Mouse (Mus musculus): ENCODE measurements around the gene Psmb2. TPM values are rescaled to one million over a fixed set of nuclear protein-coding genes. Genes with fewer than 3 reads are reported as not detected.
A peak's percentile ranks its signal among the peaks of the same experiment; 100 is the strongest.

Gene Psmb2
- polyA plus RNA-seq, 1 experiment from 2014 or later = 562 TPM

- Histone ChIP-seq H3K36me3 (replicated peaks; ENCODE audit: control insufficient read depth, insufficient read depth, low read depth, low read length) (no peaks in the 10 kb centered on the region; the same call in 1 of the 2 replicates), H3K9ac (replicated peaks; ENCODE audit: low read length) (no peak overlapping the region), H3K4me1 (ENCODE audit: control insufficient read depth, insufficient read depth, low read length) (no peaks in the 10 kb centered on the region), H3K4me3 (ENCODE audit: low read depth, low read length) (no peak overlapping the region), H3K27me3 (ENCODE audit: control insufficient read depth, insufficient read depth, low read length) (no peaks in the 10 kb centered on the region), H3K27ac (replicated peaks; ENCODE audit: low read depth, low read length) (no peak overlapping the region), H3K4me2 (ENCODE audit: low read depth, low read length) (no peak overlapping the region), H3K9me3 (replicated peaks; ENCODE audit: control insufficient read depth, low read length) (no peaks in the 10 kb centered on the region)
- ATAC-seq (replicated peaks; ENCODE audit: insufficient number of reproducible peaks, low FRiP score, low TSS enrichment, low read depth) = no peak
- DNase-seq (ENCODE audit: low spot score) = no peak
- WGBS = 97% methylated on average over 2 of the region's 2 CpGs
These were observed 12.0 kb downstream of the Psmb2 start for GRCm38 (mm10) chr4:126689457-126689856.

- Histone ChIP-seq H3K4me2 (ENCODE audit: low read depth, low read length) (no peak overlapping the region), H3K4me1 (ENCODE audit: control insufficient read depth, insufficient read depth, low read length) (no peaks in the 10 kb centered on the region), H3K9me3 (replicated peaks; ENCODE audit: control insufficient read depth, low read length) (no peaks in the 10 kb centered on the region), H3K36me3 (replicated peaks; ENCODE audit: control insufficient read depth, insufficient read depth, low read depth, low read length) (no peaks in the 10 kb centered on the region; the same call in 1 of the 2 replicates), H3K27me3 (ENCODE audit: control insufficient read depth, insufficient read depth, low read length) (no peaks in the 10 kb centered on the region), H3K4me3 (ENCODE audit: low read depth, low read length) (no peak overlapping the region), H3K9ac (replicated peaks; ENCODE audit: low read length) (no peak overlapping the region), H3K27ac (replicated peaks; ENCODE audit: low read depth, low read length) (no peak overlapping the region)
- DNase-seq (ENCODE audit: low spot score) (no peak), ATAC-seq (replicated peaks; ENCODE audit: insufficient number of reproducible peaks, low FRiP score, low TSS enrichment, low read depth) (no peak)
- WGBS = 89% methylated on average over 5 of the region's 5 CpGs
These were observed 15.6 kb downstream of the Psmb2 start for GRCm38 (mm10) chr4:126693021-126693420.

- ATAC-seq (replicated peaks; ENCODE audit: insufficient number of reproducible peaks, low FRiP score, low TSS enrichment, low read depth) (no peak), DNase-seq (ENCODE audit: low spot score) (no peak)
- Histone ChIP-seq H3K4me2 (ENCODE audit: low read depth, low read length) (no peak overlapping the region), H3K9ac (replicated peaks; ENCODE audit: low read length) (no peak overlapping the region), H3K27ac (replicated peaks; ENCODE audit: low read depth, low read length) (no peak overlapping the region), H3K4me1 (ENCODE audit: control insufficient read depth, insufficient read depth, low read length) (no peaks in the 10 kb centered on the region), H3K4me3 (ENCODE audit: low read depth, low read length) (no peak overlapping the region), H3K9me3 (replicated peaks; ENCODE audit: control insufficient read depth, low read length) (no peaks in the 10 kb centered on the region), H3K36me3 (replicated peaks; ENCODE audit: control insufficient read depth, insufficient read depth, low read depth, low read length) (no peaks in the 10 kb centered on the region; the same call in 1 of the 2 replicates), H3K27me3 (ENCODE audit: control insufficient read depth, insufficient read depth, low read length) (no peaks in the 10 kb centered on the region)
- 97% methylated on average over 4 of the region's 4 CpGs for WGBS
These were observed 19.5 kb downstream of the Psmb2 start for GRCm38 (mm10) chr4:126696908-126697307.

- H3K4me1 ChIP-seq (ENCODE audit: control insufficient read depth, insufficient read depth, low read length) = no peaks in the 10 kb centered on the region; the same call in 1 of the 2 replicates
- no peak overlapping the region for H3K4me2 ChIP-seq (ENCODE audit: low read depth, low read length)
- DNase-seq (ENCODE audit: low spot score) (peak; percentile 75), ATAC-seq (replicated peaks; ENCODE audit: insufficient number of reproducible peaks, low FRiP score, low TSS enrichment, low read depth) (peak; percentile 75)
- no peaks in the 10 kb centered on the region for H3K27me3 ChIP-seq (ENCODE audit: control insufficient read depth, insufficient read depth, low read length)
- peaks cover 4% of the 10 kb centered on the region for H3K36me3 ChIP-seq (replicated peaks; ENCODE audit: control insufficient read depth, insufficient read depth, low read depth, low read length)
- H3K9ac ChIP-seq (replicated peaks; ENCODE audit: low read length) = no peak overlapping the region
- H3K4me3 ChIP-seq (ENCODE audit: low read depth, low read length) = no peak overlapping the region
- no peak overlapping the region for H3K27ac ChIP-seq (replicated peaks; ENCODE audit: low read depth, low read length)
- WGBS = 43% methylated on average over 12 of the region's 12 CpGs
- H3K9me3 ChIP-seq (replicated peaks; ENCODE audit: control insufficient read depth, low read length) = no peaks in the 10 kb centered on the region
These were observed 29.4 kb downstream of the Psmb2 start for GRCm38 (mm10) chr4:126706630-126707438.

GRCm38 (mm10) chr4:126707439-126707826 lies 30.0 kb downstream of the Psmb2 start:
- H3K4me1 ChIP-seq (ENCODE audit: control insufficient read depth, insufficient read depth, low read length) = no peaks in the 10 kb centered on the region; the same call in 1 of the 2 replicates
- no peak overlapping the region for H3K9ac ChIP-seq (replicated peaks; ENCODE audit: low read length)
- peak; percentile 52 for ATAC-seq (replicated peaks; ENCODE audit: insufficient number of reproducible peaks, low FRiP score, low TSS enrichment, low read depth)
- H3K4me2 ChIP-seq (ENCODE audit: low read depth, low read length) = no peak overlapping the region
- DNase-seq (ENCODE audit: low spot score) = peak; percentile 6
- no peak overlapping the region for H3K4me3 ChIP-seq (ENCODE audit: low read depth, low read length)
- peaks cover 4% of the 10 kb centered on the region for H3K36me3 ChIP-seq (replicated peaks; ENCODE audit: control insufficient read depth, insufficient read depth, low read depth, low read length)
- no peak overlapping the region for H3K27ac ChIP-seq (replicated peaks; ENCODE audit: low read depth, low read length)
- H3K9me3 ChIP-seq (replicated peaks; ENCODE audit: control insufficient read depth, low read length) = no peaks in the 10 kb centered on the region
- H3K27me3 ChIP-seq (ENCODE audit: control insufficient read depth, insufficient read depth, low read length) = no peaks in the 10 kb centered on the region
- WGBS = 44% methylated on average over 5 of the region's 5 CpGs

GRCm38 (mm10) chr4:126732111-126732510 lies 54.7 kb downstream of the Psmb2 start:
- Histone ChIP-seq H3K9me3 (replicated peaks; ENCODE audit: control insufficient read depth, low read length) (no peaks in the 10 kb centered on the region), H3K4me1 (ENCODE audit: control insufficient read depth, insufficient read depth, low read length) (peaks cover 8% of the 10 kb centered on the region)
- WGBS = 2% methylated on average over 18 of the region's 18 CpGs

GRCm38 (mm10) chr4:126732531-126733380 lies 55.3 kb downstream of the Psmb2 start:
- DNase-seq (ENCODE audit: low spot score) = no peak
- 4% methylated on average over 26 of the region's 26 CpGs for WGBS

More at GRCm38 (mm10) chr4:126732111-126732510, 54.7 kb downstream of the Psmb2 start:
- no peak overlapping the region for H3K9ac ChIP-seq (replicated peaks; ENCODE audit: low read length)
- no peaks in the 10 kb centered on the region for H3K36me3 ChIP-seq (replicated peaks; ENCODE audit: control insufficient read depth, insufficient read depth, low read depth, low read length)
- H3K27me3 ChIP-seq (ENCODE audit: control insufficient read depth, insufficient read depth, low read length) = peaks cover 65% of the 10 kb centered on the region
- no peak overlapping the region for H3K4me3 ChIP-seq (ENCODE audit: low read depth, low read length)
- DNase-seq (ENCODE audit: low spot score) (no peak), ATAC-seq (replicated peaks; ENCODE audit: insufficient number of reproducible peaks, low FRiP score, low TSS enrichment, low read depth) (no peak)
- H3K27ac ChIP-seq (replicated peaks; ENCODE audit: low read depth, low read length) = no peak overlapping the region
- peak overlapping the region; percentile 13; the same call in 1 of the 2 replicates for H3K4me2 ChIP-seq (ENCODE audit: low read depth, low read length)

More at GRCm38 (mm10) chr4:126732531-126733380, 55.3 kb downstream of the Psmb2 start:
- H3K4me1 ChIP-seq (ENCODE audit: control insufficient read depth, insufficient read depth, low read length) = peaks cover 8% of the 10 kb centered on the region
- H3K4me3 ChIP-seq (ENCODE audit: low read depth, low read length) = no peak overlapping the region
- no peak overlapping the region for H3K4me2 ChIP-seq (ENCODE audit: low read depth, low read length)
- H3K36me3 ChIP-seq (replicated peaks; ENCODE audit: control insufficient read depth, insufficient read depth, low read depth, low read length) = no peaks in the 10 kb centered on the region
- H3K9ac ChIP-seq (replicated peaks; ENCODE audit: low read length) = no peak overlapping the region
- H3K9me3 ChIP-seq (replicated peaks; ENCODE audit: control insufficient read depth, low read length) = no peaks in the 10 kb centered on the region
- no peak for ATAC-seq (replicated peaks; ENCODE audit: insufficient number of reproducible peaks, low FRiP score, low TSS enrichment, low read depth)
- H3K27me3 ChIP-seq (ENCODE audit: control insufficient read depth, insufficient read depth, low read length) = peaks cover 72% of the 10 kb centered on the region
- no peak overlapping the region for H3K27ac ChIP-seq (replicated peaks; ENCODE audit: low read depth, low read length)
